Mouse (Mus musculus) E14TG2a.4 (cell line): ENCODE results near the gene Vwf.

Experiments
- H3K27me3 ChIP-seq: 2 replicates; pipeline ENCODE4 v1.6.1; 2014; ENCODE audit warnings: low read length, control low read depth; ENCODE audit not compliant: insufficient read depth
- H3K36me3 ChIP-seq: 2 replicates; pipeline ENCODE4 v1.6.1; 2014; ENCODE audit warnings: low read length, control low read depth; ENCODE audit not compliant: insufficient read depth
- H3K4me1 ChIP-seq: replicated peaks from 2 replicates; pipeline ENCODE4 v1.6.1; 2014; ENCODE audit warnings: low read depth, low read length, control low read depth
- H3K4me3 ChIP-seq: replicated peaks from 2 replicates; pipeline ENCODE4 v1.5.1; 2014; ENCODE audit warnings: mild to moderate bottlenecking, low read length
- H3K9me3 ChIP-seq: 2 replicates; pipeline ENCODE4 v1.6.1; 2014; ENCODE audit warnings: low read length, control low read depth
- CTCF ChIP-seq: conservative IDR thresholded peaks from 2 replicates; pipeline ENCODE4 v1.5.1; 2014; ENCODE audit warnings: low read length
- NANOG ChIP-seq: IDR thresholded peaks from 2 replicates; pipeline ENCODE4 v1.6.1; 2014; ENCODE audit warnings: borderline replicate concordance, low read length, mixed read lengths
- POU5F1 ChIP-seq: IDR thresholded peaks from 2 replicates; pipeline ENCODE4 v1.6.1; 2014; ENCODE audit warnings: low read length, borderline replicate concordance

Gene Vwf

DNA sequence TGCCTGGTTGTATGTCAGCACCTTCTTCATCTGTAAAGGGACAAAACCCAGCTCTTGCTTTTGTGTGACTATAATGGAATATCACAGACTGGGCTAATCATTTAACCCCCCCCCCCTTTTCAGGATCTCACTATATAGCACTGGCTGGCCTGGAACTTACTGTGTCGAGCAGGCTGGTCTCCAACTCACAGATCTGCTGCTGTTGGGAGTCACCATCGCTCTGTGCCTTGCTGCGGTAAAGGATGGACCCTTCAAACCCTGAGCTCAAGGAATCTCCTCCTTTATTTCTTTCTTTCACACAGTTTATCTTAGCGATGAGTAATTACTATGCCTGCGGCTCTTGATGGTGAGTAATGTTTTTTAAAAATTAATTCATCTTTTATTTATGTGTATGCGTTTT, at the start of gene Vwf:
TSS of gene Vwf (plus strand) at position 301 of the 400 bp plus-strand sequence.
- peaks cover 19% of the 10 kb centered on the region for H3K27me3 ChIP-seq
- TF ChIP-seq CTCF, result no peak
- no peak for TF ChIP-seq NANOG
- no peak for TF ChIP-seq POU5F1
- no peak within 1 kb of the TSS for H3K4me3 ChIP-seq
- peaks cover 17% of the 10 kb centered on the region for H3K4me1 ChIP-seq
- H3K9me3 ChIP-seq, result no peaks in the 10 kb centered on the region
- H3K36me3 ChIP-seq, result no peaks in the 10 kb centered on the region

DNA sequence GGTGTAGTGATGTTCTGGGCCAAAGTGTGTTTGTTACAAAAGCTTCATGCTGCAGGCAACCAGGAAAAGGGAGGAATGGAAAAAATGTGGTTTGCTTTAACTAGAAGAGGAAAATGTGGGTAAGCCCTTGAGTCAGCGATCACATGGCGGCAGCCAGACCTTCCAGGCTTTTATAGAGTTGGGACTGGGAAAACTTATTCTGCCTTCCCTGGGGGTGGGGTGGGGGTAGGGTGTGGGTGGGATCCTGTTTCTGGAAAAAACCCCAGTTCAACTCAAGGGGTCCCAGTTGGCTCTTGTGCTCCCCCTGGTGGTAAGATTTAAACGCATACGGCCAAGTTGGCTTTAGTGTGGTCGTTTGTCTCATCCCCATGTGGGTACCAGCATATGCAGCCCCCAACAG, 48.5 kb upstream of the Vwf start:
- H3K27me3 ChIP-seq, result peaks cover 10% of the 10 kb centered on the region
- H3K36me3 ChIP-seq, result peaks cover 3% of the 10 kb centered on the region; the same call in 1 of the 2 replicates
- H3K4me1 ChIP-seq, result peaks cover 78% of the 10 kb centered on the region
- H3K9me3 ChIP-seq, result no peaks in the 10 kb centered on the region
- TF ChIP-seq CTCF, result peak; percentile 59
- no peak for TF ChIP-seq POU5F1
- H3K4me3 ChIP-seq, result no peak overlapping the region

DNA sequence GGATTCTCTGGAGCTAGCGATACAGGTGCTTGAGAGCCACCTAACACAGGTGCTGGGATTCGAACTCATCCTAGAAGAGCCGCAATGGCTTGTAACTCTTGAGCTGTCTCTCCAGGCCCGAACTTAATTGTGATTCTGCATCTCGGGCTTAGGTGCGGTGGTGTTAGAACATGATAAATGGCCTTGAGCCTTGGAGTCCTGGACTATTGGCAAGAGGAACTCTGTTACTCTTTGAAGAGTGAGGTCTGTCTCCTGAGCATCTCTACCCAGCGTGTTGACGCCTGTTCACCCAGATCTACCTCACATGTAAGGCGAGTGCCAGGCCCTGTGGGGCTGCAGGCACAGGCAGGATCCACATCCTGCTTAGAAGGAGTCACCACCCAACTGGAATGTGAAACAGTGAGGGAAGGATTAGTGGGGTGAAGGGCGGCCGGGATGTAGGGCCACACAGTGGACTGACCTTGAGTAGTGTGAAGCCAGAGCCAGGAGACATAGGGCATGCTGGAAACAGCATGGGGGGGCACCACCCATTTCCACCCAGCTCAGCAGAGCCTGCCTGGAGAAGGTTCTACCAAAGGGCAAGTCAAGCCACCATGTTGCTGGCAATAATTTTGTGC, 43.3 kb upstream of the Vwf start:
- Histone ChIP-seq H3K9me3 (no peaks in the 10 kb centered on the region), H3K36me3 (no peaks in the 10 kb centered on the region), H3K27me3 (peaks cover 10% of the 10 kb centered on the region), H3K4me3 (peak overlapping the region; percentile 10; the same call in 1 of the 2 replicates), H3K4me1 (peaks cover 77% of the 10 kb centered on the region)
- TF ChIP-seq POU5F1 (no peak), CTCF (no peak)

DNA sequence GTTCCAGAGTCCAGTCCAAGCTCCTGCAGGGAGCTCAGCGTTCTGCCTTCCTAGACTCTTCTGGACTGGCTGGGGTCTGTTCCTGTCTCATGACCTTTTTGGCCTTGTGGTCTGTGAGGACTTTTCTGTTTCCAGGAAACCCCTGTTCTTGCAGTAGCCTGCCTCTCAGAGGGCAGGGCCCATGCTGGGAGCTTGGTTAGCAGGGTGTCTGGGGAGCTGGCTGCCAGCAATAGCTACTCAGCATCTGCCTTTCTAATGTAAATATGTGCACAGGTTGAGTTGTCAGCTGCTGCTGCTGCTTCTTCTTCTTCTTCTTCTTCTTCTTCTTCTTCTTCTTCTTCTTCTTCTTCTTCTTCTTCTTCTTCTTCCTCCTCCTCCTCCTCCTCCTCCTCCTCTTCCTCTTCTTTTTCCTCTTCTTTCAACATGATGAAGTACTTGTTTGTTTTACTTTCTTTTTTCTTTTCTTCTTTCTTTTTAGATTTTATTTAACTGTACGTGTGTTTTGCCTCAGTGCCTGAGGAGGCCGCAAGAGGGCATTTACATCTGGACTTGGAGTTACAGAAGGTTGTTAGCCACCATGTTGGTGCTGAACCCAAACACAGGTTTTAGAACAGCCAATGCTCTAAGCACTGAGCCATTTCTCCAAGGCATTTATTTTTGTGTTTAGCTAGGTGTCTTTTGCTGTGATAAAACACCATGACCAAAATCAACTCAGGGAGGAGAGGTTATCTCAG, 41.8 kb upstream of the Vwf start:
- H3K27me3 ChIP-seq, result peaks cover 6% of the 10 kb centered on the region
- TF ChIP-seq NANOG (peak; percentile 78; the same call in 1 of the 2 replicates), POU5F1 (peak; percentile 54; the same call in 1 of the 2 replicates), CTCF (peak; percentile 46)
- no peaks in the 10 kb centered on the region for H3K9me3 ChIP-seq
- H3K4me1 ChIP-seq, result peaks cover 71% of the 10 kb centered on the region
- H3K4me3 ChIP-seq, result peak overlapping the region; percentile 45
- H3K36me3 ChIP-seq, result no peaks in the 10 kb centered on the region

DNA sequence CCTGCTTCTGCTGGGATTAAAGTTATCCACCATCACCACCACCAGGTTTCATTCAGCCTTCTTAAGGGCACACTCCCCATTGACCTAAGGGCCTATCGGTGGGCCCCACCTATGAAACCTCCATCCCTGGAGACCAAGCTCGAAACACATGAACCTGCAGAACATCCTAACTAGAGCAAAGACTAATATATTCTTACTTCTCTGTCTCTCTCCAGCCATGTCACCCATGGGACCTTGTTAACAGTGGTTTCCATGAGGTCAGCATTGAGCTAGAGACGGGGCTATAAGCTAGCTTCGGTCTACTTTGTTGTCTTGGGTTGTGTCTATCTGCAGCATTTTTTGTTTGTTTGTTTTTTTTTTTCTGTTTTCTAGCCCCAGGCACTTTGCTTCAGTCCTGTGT, 40.1 kb upstream of the Vwf start:
- no peaks in the 10 kb centered on the region for H3K27me3 ChIP-seq
- TF ChIP-seq CTCF, result no peak
- no peak for TF ChIP-seq NANOG
- no peak for TF ChIP-seq POU5F1
- H3K4me1 ChIP-seq, result peaks cover 70% of the 10 kb centered on the region
- no peaks in the 10 kb centered on the region for H3K36me3 ChIP-seq
- H3K9me3 ChIP-seq, result no peaks in the 10 kb centered on the region
- no peak overlapping the region for H3K4me3 ChIP-seq

DNA sequence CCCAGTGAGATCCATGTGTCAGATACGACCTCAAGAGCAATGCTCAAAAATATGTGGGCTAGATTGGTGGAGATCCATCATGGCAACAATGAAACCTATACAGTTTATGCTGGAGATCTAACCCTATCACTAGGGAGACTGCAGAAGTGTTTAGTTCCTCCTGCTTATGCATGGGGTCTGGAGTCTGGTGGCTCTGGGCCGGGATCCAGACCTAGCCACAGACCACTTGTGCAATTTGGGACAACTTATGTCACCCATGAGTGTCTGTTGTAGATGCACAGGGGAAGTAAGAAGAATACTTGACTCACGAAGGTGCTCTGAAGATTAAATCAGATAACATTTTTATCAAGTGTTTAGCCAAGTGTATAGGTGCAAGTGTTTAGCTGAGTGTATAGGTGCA, 36.8 kb upstream of the Vwf start:
- 0 out of 2 replicates have a peak, but pooled peaks cover 8% of the 10 kb centered on the region for H3K27me3 ChIP-seq
- H3K4me1 ChIP-seq, result peaks cover 54% of the 10 kb centered on the region
- H3K36me3 ChIP-seq, result no peaks in the 10 kb centered on the region
- H3K4me3 ChIP-seq, result no peak overlapping the region
- no peaks in the 10 kb centered on the region for H3K9me3 ChIP-seq
- no peak for TF ChIP-seq CTCF
- TF ChIP-seq NANOG, result no peak
- TF ChIP-seq POU5F1, result no peak

DNA sequence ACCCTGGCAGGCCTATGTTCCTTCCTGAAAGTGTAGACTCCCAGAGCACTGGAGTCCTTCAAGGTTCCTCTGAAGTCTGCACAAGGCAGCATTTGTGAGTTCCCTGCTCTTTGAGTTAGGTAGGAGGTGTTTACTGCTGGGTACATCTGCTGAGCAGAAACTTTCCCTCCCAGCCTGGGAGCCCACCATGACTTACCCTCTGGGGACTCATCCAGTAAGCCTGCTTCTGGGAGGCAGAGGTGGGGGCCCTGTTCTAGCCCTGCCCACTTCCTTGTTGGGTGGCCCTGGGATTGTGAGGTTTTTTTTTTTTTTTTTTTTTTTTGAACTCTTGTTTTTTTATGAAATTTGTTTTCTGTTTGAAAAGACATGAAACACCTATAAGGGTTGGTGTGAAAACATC, 35.9 kb upstream of the Vwf start:
- H3K27me3 ChIP-seq, result 0 out of 2 replicates have a peak, but pooled peaks cover 11% of the 10 kb centered on the region

DNA sequence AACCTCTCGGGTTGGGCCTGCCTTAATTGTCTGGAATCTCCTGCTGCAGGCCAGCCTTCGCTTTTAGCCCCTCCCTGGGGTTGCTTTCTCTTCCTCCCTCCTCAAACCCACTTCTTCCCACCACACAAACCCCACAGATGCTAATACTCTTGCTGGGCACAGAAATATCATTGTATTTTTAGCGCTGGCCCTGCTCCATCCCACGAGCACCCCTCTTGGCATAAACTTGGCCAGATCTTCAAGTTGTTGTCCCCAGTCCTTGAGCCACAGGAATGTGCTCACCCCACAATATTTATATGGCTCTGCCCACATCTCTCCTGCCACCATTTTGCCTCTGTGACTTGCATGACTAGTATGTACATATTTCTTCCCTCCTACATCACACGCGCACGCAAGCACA, 35.4 kb upstream of the Vwf start:
- H3K9me3 ChIP-seq, result no peaks in the 10 kb centered on the region

More for the DNA sequence above, 35.9 kb upstream of the Vwf start:
- Histone ChIP-seq H3K36me3 (no peaks in the 10 kb centered on the region), H3K4me1 (peaks cover 49% of the 10 kb centered on the region), H3K4me3 (no peak overlapping the region), H3K9me3 (no peaks in the 10 kb centered on the region)
- TF ChIP-seq CTCF, result no peak
- no peak for TF ChIP-seq POU5F1
- no peak for TF ChIP-seq NANOG

More for the DNA sequence above, 35.4 kb upstream of the Vwf start:
- H3K27me3 ChIP-seq, result 0 out of 2 replicates have a peak, but pooled peaks cover 11% of the 10 kb centered on the region
- TF ChIP-seq POU5F1 (no peak), NANOG (no peak), CTCF (no peak)
- no peak overlapping the region for H3K4me3 ChIP-seq
- H3K4me1 ChIP-seq, result peaks cover 49% of the 10 kb centered on the region
- H3K36me3 ChIP-seq, result no peaks in the 10 kb centered on the region
